17 mouse cellular contexts compared by ENCODE assay signal in the genomic region with DNA sequence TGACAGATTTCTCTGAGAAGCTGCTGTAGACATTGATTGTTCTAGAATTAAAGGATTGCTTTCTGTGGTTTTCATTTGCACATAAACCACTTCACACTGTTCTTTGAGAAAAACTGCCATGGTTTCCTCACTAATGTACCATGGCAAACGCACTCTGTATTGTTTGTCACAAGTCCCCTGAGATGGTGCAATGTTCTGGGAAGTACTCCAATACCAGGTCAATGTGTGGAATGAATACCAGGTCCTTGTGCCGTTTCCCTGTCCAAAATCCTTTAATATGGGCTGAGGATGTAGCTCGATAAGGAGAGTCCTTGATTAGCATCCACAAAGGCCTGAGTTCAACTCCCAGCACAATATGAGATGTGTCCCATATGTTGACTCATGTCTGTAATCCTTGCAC.
"Had no signal": no experiment of that assay in that cellular context is flagged by ENCODE, and none has a peak within 500 bp of the region (broad histone marks: within the 10 kb centered on the region; RNA-seq: fewer than 3 reads in every experiment).

No protein-coding gene starts in this region.

- H3K4me1 ChIP-seq: limb, embryonic 12.5 days; lung, embryonic 15.5 days; midbrain, embryonic 12.5 days; neural tube, embryonic 13.5 days; stomach, embryonic 15.5 days had no signal

- H3K4me3 ChIP-seq: limb, embryonic 12.5 days; lung, embryonic 15.5 days; midbrain, embryonic 12.5 days; neural tube, embryonic 13.5 days; stomach, embryonic 15.5 days had no signal

- H3K4me2 ChIP-seq: limb, embryonic 12.5 days; liver, embryonic 11.5 days; lung, embryonic 15.5 days; midbrain, embryonic 12.5 days; neural tube, embryonic 13.5 days; stomach, embryonic 15.5 days had no signal

- H3K9ac ChIP-seq: limb, embryonic 12.5 days; lung, embryonic 15.5 days; midbrain, embryonic 12.5 days; neural tube, embryonic 13.5 days; stomach, embryonic 15.5 days had no signal

- ATAC-seq: midbrain, embryonic 16.5 days had no signal

- DNase-seq: kidney, adult 11 months; kidney, adult 9 months; kidney, postnatal 36 days; layer of hippocampus, adult 9-11 months; layer of hippocampus, postnatal 36 days; right cerebral cortex, postnatal 14 days; thymus, adult 2 months; thymus, postnatal 25 days had no signal

- H3K36me3 ChIP-seq: limb, embryonic 12.5 days; lung, embryonic 15.5 days; midbrain, embryonic 12.5 days; neural tube, embryonic 13.5 days; stomach, embryonic 15.5 days had no signal

- H3K27ac ChIP-seq: kidney, postnatal 0 days; limb, embryonic 12.5 days; lung, embryonic 15.5 days; macrophage; midbrain, embryonic 12.5 days; neural tube, embryonic 13.5 days; stomach, embryonic 15.5 days had no signal

- H3K9me3 ChIP-seq: limb, embryonic 12.5 days; lung, embryonic 15.5 days; midbrain, embryonic 12.5 days; neural tube, embryonic 13.5 days; stomach, embryonic 15.5 days had no signal

- H3K27me3 ChIP-seq: limb, embryonic 12.5 days; lung, embryonic 15.5 days; midbrain, embryonic 12.5 days; neural tube, embryonic 13.5 days; stomach, embryonic 15.5 days had no signal
